Mouse (Mus musculus): ENCODE results near the gene Bace2.

Bace2 gene

DNA sequence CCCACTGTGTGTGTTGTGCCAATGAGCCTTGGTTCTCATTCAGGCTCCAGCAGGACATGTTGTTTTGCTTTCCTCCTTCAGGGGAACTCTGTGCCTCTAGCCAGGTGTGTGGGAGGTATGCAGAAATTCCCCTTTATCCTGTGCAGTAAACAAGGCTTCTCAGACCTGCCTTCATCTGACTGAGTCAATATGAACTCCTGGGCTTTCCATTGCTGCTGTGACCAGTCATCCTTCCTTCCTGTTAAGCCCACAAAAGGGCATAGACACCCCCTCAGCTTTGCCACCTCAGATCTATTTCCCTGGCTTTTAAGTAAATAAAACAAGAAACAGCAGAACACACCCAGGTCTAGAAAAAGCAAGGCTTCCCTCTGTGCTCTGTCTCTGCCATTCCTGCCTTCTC lies 45.2 kb downstream of the Bace2 start:
- no peak for DNase-seq (ENCODE audit: low spot score in 2 of 2)

DNA sequence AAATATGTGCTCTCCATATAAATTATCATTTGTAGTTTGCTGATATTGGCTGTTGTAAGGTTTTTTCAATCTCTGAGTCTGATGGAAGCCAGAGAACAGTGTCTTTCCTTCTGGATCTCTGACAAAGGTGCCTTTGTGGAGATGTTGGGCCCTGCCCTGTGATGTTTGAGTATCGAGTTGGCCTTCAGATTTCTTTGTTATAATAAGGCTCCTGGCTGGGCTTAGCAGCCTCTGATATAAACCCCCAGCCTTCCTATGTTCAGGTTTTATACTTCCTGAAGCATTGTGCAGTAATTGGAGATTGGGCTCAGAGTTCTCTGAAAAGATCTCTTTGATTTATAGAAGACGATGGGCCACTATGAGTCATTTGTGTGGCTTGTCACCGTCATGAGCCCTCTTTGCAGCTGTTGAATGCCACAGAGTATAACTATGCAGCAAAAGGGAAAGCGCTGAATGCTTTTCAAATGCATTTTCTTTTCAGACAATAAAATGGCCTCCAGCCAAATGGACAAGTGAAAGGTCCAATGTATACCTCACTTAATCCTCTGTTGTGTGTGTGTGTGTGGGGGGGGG lies 45.8 kb downstream of the Bace2 start:
- no peak for DNase-seq (ENCODE audit: low spot score in 2 of 2)

DNA sequence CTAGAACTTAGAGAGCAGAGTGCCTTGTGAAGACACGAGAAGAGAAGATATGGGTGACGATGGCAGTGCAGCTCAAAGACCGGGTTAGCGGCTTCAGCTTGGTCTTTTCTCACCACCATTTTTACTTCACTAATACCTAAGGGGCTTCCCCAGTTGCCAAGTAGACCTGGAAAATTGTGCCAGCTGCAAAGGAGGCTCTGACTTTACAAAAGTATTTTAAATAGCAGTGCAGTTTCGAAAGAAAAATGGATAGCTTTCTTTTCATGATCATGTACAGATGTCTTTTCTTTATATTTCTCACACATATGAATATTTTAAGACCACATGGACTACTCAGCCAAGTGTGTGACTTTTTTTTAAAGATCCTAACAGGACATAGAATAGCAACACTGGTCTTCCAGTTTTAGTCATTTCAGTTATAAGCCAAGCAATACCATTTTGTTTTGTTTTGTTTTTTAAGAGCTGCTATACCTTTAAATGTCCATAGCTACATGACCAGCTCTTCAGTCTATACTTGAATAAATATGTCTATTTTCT lies 49.0 kb downstream of the Bace2 start:
- no peak for DNase-seq (ENCODE audit: low spot score in 2 of 2)

DNA sequence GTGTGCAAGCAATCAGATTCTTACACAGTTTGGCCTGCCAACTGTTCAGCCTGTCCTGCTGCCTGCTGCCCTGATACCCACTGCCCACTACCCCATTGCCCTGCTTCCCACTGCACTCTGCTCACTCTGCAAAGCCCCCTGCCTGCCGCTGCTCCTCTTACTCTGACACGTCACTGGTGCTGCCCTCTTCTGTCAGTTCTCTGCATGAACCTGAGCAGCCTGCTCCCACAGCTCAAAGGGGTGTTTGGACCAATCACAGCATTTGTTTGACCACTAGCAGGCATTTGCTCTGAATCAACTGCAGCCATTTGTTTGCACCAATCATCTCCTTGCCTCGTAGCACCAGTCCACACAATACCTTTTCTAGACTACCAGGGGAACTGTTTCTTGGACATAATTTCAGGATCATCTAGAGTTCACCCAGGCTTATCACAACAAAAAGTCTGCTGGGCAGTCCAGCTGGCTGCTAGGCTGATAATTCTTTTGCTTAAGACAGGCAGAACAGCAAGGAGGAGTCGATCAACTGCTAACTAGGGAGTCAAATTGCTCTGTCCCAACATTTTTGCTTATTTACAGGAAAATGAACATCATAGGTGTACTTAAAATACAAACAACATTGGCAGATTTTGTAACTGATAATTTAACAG lies 61.5 kb downstream of the Bace2 start:
- DNase-seq (ENCODE audit: low spot score in 2 of 2) = no peak

DNA sequence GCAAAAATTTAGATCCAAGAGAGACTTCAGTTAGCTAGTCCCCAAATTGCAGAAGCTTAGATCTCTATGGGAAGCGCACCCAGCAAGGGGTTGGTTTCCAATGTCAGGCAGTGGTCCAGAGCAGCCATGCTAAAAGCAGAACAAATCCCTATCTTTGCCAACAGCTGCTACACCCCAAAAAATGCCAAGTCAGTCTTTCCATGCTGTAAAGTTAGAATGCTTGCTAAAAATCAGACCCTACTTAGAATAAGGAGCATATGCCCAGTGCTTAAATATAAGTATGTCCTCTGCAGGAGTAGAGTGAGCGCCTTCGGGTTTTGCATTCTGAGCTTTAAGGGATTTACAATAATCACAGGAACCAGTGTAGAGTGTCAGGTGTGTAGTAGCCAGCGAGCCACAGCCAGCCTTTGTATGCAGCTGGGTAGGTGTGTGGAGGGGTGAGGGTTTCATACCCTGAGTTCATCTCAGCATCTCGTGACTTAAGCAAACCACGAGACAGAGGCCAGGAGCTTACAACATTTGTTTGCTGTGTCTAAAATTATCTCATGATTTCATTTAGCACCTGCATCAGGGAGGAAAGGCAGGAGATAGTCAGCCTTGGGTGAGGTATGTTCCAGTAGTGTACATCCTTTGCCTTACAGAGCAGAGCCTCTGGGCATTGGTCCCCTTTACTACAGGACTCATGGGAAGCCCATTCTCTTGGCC lies 62.4 kb downstream of the Bace2 start:
- peak in 1 of 2 experiments; percentile 39 for DNase-seq (ENCODE audit: low spot score in 2 of 2)

DNA sequence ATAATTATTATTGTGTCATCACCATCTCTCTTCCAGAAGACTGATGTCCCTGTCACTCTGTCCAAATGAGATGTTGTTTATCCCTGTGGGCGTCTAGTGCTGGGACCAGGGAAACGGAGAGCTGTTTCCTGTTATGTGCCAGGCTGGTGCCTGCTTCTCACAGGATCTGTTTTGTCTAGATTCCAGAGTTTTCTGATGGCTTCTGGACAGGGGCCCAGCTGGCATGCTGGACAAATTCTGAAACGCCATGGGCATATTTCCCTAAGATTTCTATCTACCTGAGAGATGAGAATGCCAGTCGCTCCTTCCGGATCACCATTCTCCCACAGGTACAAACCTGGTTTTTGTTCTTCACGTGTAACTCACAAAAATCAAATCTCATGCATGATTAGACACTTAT lies 65.1 kb downstream of the Bace2 start:
- DNase-seq (ENCODE audit: low spot score in 2 of 2) = no peak

DNA sequence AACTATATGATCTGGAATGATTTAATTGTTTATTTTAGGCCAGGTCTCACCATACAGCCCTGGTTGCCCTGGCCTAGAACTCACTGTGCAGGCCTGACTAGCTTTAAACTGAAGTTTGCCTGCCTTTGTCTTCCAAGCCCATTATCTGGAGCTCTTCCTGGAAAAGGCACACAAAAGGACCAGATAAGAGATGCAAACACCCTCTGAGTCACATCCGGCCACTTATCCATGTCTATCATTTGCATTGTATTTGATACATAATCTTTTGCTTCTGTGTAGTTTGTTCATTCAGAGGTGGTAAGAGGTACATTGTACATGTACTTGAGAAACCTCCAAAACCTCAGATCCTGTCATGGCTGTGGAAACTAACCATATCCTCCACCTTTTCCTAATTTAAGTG lies 67.1 kb downstream of the Bace2 start:
- DNase-seq (ENCODE audit: low spot score in 2 of 2) = no peak

DNA sequence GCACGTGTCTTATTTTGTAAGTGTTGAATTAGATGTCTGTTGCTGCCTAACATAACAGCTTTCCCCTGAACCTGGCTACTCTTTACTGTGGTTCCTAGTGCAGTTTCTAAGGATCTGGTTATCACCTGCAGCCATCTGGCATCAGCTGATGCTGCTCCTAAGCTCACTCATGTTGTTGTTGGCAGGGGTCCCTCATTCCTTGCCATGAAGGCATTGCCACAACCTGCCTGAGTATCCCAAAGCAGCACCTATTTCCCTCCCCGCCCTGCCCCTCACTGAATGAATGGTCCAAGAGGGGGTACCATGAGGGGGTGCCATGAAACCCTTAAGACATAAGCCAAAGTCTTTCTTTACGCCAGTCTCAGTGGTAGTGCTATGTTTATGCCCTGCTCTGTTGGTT lies 71.5 kb downstream of the Bace2 start:
- DNase-seq (ENCODE audit: low spot score in 2 of 2) = no peak

DNA sequence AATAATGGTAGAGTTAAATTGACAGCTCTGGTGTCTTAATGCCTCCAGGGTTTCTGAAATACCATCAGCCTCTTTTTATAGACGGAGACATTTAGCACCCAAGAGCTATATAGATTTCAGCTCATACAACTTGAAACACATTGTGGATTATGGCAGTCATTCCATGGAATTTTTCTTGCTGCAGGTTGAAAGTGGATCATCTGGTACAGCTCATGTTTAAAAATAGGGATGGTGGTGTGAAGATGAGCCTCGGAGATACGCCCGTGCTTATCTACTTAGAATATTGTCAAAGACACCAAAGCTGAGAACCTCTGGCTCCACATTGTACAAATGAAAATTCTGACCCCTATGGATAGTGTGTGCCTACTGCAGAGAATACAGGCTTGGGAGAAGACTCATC lies 73.5 kb downstream of the Bace2 start:
- peak in 1 of 2 experiments; percentile 61 for DNase-seq (ENCODE audit: low spot score in 2 of 2)

DNA sequence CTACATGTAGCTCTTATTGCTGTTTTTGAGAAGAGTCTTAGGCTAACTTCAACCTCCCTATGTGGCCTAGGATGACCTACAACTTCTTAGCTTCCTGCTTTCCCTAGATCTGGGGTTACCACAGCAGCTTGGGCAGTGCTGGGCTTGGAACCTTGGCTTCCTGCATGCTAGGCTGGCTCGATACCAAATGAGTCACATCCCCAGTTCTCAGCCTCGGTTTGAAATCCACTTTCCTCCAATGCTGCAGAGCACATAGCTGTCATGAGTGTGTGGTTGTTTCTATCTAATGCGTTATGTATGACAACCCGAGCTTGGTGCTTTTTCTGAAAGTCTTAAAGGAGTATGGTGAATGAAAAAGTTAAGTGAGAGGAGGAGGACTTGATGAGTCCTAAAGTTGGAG lies 74.8 kb downstream of the Bace2 start:
- DNase-seq (ENCODE audit: low spot score in 2 of 2) = peak in 1 of 2 experiments; percentile 45

DNA sequence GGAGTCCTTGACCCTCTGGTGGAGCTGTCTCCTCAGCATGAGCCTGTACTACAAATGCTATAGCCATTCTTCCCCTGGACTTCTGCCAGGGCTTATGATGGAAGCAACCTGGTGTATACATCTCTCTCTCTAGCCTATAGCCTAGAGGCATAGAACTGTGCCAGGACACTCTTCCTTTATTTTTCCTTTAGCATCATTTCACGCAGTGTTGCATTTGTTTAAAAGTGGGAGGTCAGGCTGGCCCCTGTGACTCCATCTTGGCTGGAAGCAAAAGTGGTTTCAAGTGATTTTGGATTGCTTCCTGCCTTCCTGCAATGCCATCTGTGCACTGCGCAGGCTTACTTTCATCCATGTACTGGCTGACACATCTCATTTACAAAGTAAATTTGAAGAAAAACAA lies 77.7 kb downstream of the Bace2 start:
- no peak for DNase-seq (ENCODE audit: low spot score in 2 of 2)

DNA sequence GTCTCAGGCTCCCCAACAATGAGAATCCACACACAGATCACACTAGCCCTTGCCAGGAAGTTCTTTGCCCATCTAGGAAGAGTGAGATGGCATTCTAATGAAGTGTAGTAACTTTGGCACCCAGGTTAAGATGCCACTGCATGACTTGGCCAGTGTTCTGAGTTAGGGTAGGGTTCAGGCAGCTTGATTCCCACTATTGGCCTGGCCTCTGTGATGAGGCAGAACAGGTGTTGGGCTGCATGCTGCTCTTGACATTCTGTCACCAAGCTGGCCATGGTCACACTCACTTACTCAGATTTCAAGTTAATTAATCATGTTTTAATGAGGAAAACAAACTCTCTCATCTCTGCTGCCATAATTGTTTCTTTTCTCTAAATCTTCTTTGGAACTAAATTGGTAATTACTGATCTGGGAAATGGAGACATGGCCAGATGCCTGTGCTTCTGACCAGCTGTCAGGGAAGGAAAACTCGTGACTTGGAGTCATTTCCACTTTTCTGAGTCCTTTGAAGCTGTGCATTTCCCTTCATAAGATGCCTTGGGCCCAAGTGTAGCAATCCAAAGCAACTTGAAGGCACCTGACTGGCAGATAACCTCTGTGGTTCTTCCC lies 81.0 kb downstream of the Bace2 start:
- DNase-seq (ENCODE audit: low spot score in 2 of 2) = no peak

DNA sequence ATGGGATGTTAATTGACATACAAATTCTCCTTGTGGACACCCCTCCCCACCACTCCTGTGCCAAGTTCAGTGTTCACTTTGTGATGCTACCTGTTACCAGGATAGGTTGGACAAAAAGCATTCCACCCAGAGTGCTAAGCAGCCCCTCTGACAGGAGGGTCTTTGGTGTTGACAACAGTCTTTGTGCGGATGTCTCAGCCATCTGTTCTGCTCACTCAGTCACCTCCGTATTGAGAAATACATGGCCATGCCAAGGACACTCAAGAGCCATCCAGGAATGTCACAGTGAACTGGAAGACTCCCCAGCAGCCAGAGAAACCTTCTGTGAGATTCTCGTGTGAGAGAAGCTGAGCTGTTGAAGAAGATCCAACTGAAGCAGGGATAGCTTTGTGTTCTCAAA lies 81.6 kb downstream of the Bace2 start:
- no peak for DNase-seq (ENCODE audit: low spot score in 2 of 2)

DNA sequence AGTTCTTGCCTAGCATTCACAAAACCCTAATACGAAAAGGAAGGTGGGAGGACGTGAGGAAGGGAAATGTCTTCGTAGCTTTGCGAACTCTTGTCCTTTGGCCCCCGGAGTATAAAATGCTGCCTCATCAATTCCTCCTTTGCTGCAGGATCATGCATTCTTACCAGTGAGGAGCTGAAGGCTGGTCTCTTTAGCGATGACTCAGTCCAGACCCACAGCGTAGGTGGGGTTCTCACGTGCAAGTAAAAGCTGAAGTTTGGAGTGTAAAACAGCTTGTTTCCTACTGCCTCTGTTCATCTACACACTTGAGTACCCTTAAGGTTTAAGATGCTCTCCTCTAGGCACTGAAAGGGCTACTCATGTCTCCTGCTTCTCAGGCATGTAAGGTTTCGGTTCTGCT lies 85.4 kb downstream of the Bace2 start:
- DNase-seq (ENCODE audit: low spot score in 2 of 2) = peak; percentile 35 to 67

DNA sequence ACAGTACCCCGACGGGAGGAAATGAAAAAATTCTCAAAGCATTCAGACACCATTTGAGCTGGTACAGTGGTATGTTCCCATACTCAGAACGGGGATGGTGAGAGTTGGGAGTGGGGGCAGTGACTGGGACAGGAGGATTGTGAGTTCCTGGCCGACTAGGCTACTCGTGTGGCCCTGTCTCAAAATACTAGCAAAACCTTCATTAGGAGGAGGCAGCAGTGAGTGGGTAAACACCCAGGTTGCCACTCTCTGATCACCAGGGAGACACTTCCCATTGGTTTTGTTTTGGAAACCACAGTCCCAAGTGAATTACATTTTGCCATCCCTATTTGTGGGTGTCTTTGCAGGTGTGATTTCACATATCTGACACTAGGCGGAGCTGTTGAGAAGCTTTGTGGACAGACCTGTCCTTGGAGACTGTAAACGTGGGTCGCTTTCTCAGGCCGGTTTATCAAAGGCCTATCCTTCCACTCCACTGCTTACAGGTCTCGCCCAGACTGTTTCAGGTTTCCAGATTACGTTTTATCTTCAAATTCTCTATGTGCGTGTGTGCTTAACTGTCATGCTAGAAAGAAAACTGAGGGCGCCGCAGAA lies 87.2 kb downstream of the Bace2 start:
- DNase-seq (ENCODE audit: low spot score in 2 of 2) = peak in 1 of 2 experiments; percentile 12

DNA sequence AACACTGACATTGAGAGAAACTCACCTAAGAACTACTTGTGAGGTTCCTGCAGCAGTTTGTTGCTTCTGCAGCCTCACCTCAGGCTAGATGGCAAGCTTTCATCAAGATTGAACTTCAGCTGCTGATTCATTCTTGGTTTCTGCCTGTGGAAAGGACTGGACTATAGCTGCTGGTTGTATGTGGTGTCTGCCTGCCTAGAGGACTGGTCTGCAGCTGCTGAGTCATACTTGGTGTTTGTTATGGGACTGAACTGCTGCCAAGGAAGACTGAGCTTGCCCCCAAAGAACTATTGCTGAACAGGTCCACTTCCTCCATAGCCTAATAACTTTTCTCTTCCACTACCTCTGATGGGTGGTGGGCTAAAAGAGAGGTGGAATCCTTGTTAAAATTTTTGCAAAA lies 90.8 kb downstream of the Bace2 start:
- DNase-seq (ENCODE audit: low spot score in 2 of 2) = no peak

DNA sequence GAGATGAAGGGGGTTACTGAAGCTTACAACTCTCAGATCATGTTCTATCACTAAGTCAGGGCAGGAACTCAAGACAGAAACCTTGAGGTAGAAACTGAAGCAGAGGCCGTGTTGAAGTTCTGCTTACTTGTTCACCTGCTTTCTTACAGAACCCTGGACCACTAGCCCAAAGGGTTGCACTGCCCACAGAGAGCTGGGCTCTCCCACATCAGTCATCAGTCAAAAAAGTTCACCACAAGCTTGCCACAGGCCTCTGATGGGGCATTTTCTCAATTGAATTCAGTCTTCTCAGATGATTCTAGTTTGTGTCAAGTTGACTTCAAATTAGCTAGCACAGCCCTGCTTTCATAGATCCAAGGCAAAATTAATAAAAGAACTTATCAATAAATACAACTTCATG lies 103.3 kb downstream of the Bace2 start:
- no peak for DNase-seq (ENCODE audit: low spot score in 2 of 2)

DNA sequence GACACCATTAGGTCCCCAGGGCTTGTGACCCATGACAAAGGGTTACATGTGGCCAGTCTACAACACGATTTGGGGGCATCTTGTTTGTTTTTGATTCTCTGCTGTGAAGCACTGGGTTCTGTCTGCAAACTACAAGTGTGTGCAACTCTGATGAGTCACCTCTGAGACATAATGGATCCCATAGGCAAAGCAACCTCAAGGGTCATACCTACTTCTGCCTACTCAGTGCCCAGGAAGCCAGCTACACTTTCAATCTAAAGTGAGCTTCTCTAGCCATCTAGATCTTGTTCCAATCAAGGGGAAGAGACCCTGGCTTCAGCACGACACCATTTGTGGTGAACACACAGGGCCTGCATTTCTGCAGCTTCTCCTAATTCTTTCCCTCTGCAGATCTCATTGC lies 104.7 kb downstream of the Bace2 start:
- no peak for DNase-seq (ENCODE audit: low spot score in 2 of 2)

DNA sequence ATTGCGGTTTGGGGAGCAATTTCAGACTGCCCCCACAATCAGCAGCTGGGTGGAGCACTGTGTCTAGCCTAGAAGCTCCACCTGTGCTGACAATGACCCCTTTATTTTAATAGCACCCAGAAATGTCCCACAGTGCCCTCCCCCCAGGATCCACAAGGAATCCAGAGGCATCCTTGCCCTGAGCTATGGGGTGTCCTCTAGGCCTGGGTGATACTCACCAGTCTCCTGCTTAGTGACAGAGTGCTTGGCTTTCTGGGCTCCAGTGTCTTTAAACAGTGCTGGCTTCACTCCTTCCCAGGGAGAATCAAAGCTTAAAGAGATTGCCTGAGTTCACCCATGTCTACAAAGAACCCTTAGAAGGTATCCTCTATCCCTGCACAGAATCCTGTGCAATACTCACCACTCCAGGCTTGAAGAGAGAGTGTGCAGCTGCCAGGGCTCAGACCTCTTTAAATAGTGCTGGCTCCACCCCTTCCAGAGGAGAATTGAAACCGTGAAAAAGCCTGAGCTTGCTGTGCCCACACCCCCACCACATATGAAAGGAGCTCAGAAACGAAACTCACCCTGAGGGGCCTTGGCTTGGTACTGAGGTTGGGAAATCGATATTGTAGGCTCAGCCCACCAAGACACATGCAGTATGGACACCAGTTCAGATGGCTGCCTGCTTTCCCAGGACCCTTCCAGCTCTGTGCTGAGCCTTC lies 106.1 kb downstream of the Bace2 start, which contains the start of gene Mx1:
Gene Mx1 (minus strand): TSS at position 427 of the 701 bp plus-strand sequence.
- DNase-seq (ENCODE audit: low spot score in 2 of 2) = no peak

DNA sequence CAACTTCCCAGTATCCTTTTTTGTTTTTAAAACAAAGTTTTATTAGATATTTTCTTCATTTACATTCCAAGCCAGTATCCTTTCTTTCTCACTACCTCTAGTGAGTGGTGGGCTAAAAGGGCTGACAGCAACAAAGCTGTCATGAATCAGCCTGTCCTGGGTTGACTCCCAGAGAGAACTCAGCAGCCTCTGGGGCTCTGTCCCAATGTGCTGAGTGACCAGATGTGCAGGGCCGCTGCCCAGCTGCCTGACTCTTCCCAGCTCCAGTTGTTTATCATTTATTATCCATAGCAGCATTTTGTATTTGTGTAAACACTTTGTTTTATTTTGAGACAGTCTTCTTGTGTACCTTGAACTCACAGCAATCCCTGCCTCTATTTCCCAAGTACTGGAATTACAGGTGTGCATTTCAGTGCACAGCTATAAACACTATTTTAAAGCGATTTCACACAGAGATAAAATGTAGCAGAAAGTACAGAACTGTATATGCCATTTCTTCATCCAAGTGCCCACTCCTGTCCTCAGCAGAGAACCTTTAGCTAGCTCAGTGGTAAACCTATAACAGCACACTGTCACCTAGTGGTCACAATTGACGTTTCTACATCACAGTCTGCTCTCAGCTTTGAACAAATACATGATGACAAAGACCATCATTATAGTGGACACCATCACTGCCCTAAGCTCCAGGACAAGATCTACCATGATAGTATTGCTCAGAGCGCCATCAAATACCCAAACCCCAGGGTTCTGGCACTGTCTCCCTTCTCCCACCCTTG lies 109.8 kb downstream of the Bace2 start:
- no peak for DNase-seq (ENCODE audit: low spot score in 2 of 2)

DNA sequence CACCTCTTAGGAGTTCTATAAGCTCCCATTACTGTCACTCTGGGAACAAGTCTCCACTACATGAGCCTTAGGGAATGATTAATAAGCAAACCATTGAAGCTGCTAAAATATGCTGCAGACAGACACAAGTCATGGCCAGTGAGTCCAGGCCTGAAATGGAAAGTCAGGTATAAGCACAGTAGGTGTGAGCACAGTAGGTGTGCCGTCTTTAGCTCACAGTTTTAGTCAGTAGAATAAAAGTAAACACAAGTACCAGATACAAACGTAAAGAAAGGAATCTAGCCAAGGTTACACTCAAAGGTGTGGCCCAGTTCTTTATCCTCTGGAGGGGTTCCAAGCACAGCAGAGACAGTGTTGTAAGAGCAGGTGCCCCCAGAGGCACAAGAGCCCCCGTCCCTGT lies 110.9 kb downstream of the Bace2 start:
- DNase-seq (ENCODE audit: low spot score in 2 of 2) = no peak

Measured in right cerebral cortex, postnatal 36 days (tissue).